Mouse (Mus musculus) thymus, adult 2 months (tissue): ENCODE data around the gene Sh3pxd2a. TPM values are rescaled to one million over a fixed set of nuclear protein-coding genes. Genes with fewer than 3 reads are reported as not detected.

Experiments
- DNase-seq: peaks from one replicate; pipeline ENCODE4 v3.0.0; 2021
- H3K27ac ChIP-seq: fragments of 200-500 bp; 2 replicates; pipeline ENCODE4 v1.5.1; 2012; ENCODE audit warnings: low read length, control low read depth; ENCODE audit not compliant: control insufficient read depth, insufficient read depth
- H3K27me3 ChIP-seq: fragments of 200-500 bp; 2 replicates; pipeline ENCODE4 v1.6.1; 2012; ENCODE audit warnings: mild to moderate bottlenecking, low read length, moderate library complexity, mixed read lengths; ENCODE audit not compliant: control insufficient read depth, insufficient read depth
- H3K36me3 ChIP-seq: fragments of 200-500 bp; 2 replicates; pipeline ENCODE4 v1.6.1; 2012; ENCODE audit warnings: mild to moderate bottlenecking, low read length, moderate library complexity; ENCODE audit not compliant: control insufficient read depth, insufficient read depth
- H3K4me1 ChIP-seq: fragments of 200-500 bp; replicated peaks from 2 replicates; pipeline ENCODE4 v1.6.1; 2012; ENCODE audit warnings: low read length; ENCODE audit not compliant: control insufficient read depth, insufficient read depth
- H3K4me3 ChIP-seq: fragments of 200-500 bp; 2 replicates; pipeline ENCODE4 v1.5.1; 2012; ENCODE audit warnings: mild to moderate bottlenecking, low read length, control low read depth, moderate library complexity; ENCODE audit not compliant: control insufficient read depth, insufficient read depth
- CTCF ChIP-seq: fragments of 200-500 bp; IDR thresholded peaks from 2 replicates; pipeline ENCODE4 v1.5.1; 2012; ENCODE audit warnings: mild to moderate bottlenecking, control low read depth, low read length, moderate library complexity, borderline replicate concordance; ENCODE audit not compliant: control insufficient read depth, poor library complexity, insufficient read depth; ENCODE audit errors: extremely low read depth
- POLR2A ChIP-seq: fragments of 200-500 bp; IDR thresholded peaks from 2 replicates; pipeline ENCODE4 v1.6.1; 2012; ENCODE audit warnings: mild to moderate bottlenecking, low read length, control low read depth, moderate library complexity; ENCODE audit not compliant: control insufficient read depth, poor library complexity, insufficient read depth; ENCODE audit errors: extremely low read depth
- WGBS: fragments of 180-500 bp; shearing (Covaris S2); methylation state at CpG from one replicate; pipeline ENCODE4 v1.1.7; 2018; 5-methylcytosine and 5-hydroxymethylcytosine counted together
- polyA plus RNA-seq: library from polyadenylated mRNA; depleted of rRNA; stranded (reverse); fragments of >200 nt; gene quantifications from 2 replicates; pipeline ENCODE4 v1.2.3, GENCODE M21; 2012

Sh3pxd2a gene
- polyA plus RNA-seq, 1 experiment, result 19.4 TPM

DNA sequence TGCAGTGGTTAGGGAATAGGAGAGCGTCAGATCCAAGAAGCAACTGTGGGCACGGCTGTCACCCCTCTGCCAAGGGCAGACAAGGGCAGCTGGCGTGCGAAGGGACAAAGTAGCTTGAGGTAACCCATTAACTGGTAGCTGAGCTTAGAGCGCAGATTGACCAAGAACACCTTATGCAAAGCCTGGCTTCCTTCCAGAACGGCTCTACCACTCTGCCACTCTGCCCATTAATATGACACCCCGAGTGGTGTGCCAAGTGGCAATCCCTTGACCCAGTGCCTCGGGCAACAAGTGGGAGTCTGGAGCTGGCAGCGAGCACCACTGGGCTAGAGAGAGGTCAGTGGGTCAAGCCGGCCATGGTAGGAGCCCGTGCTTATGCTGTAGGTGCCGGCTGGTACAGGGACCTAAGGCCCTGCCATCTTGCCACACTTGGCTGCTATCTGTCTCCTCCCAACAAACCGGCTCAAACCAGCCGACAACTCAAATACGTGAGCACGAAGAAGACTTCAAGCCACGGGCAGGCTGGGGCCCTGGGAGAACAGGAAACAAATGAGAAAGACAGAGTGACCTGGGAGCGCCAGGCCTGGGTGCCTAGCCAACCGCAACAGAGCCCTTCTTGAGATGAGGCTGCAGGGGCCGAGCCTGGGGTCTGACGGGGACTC is 161.9 kb downstream of the Sh3pxd2a start:
- Histone ChIP-seq H3K4me1 (no peaks in the 10 kb centered on the region), H3K27ac (no peak overlapping the region), H3K4me3 (no peak overlapping the region), H3K36me3 (no peaks in the 10 kb centered on the region), H3K27me3 (no peaks in the 10 kb centered on the region)
- no peak for DNase-seq
- WGBS, result 96% methylated on average over 21 of the region's 21 CpGs
- no peak for TF ChIP-seq POLR2A
- TF ChIP-seq CTCF, result no peak

DNA sequence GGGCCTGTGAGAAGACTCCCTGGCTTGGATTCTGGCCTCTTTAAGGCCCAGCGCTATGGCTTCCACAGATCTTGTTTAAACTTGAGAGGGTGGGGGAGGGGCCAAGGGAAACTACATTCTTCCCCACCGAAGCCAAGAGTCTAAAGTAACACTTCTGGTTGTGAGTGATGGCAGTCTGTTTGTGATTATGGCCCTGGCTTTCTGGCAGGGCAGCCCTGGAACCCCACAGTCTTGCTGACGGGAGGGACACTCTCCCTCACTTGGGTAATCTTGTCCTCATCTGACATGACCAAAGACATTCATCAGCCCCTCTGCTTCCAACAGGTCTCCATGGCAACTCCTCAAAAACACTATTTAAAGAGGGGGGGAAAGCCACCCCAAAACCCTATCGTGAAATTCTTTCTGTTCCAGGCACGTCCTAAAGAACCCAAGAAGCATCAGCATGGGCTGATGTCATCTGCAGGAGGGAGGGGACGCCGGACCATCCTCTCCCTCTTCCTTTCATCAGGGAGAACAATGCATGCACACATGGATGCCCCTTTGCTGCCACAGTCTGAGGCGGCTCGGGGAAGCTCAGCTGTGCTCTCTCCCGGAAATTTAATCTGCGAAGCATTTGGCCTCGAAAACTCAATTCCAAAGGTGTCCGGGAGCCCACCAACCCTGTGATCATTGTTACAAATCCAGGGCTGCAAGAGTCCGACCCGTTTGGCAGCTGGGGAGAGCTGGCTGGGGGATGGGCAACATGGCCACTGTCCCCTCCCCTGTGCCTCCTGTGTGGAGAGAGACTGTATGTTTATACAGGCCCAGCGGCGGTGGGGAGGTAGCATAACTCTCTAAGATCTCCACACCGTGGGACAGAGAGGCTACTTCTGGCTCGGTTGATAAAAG is 162.7 kb downstream of the Sh3pxd2a start:
- Histone ChIP-seq H3K27me3 (no peaks in the 10 kb centered on the region), H3K4me3 (no peak overlapping the region), H3K27ac (no peak overlapping the region), H3K4me1 (no peaks in the 10 kb centered on the region), H3K36me3 (no peaks in the 10 kb centered on the region)
- 90% methylated on average over 19 of the region's 19 CpGs for WGBS
- DNase-seq, result no peak
- TF ChIP-seq POLR2A (no peak), CTCF (no peak)

DNA sequence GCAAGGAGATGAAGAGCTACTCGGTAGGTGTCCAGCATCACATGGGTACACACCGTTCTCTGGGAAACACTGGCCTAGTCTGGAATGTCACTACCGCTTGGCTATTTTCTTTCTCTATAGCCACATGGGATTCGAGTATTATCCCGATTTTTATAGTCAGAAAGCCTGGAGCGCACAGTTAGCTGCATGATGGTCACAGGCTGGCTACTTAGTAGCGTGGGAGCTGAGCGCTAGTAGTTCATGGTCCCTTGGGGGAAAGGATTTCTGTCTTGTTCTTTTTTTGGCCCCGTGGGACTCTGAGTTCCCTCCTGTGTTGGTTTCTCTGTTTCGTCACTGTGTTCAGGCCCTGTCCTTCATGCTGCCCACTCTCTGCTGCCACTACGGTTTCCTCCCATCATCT is 166.1 kb downstream of the Sh3pxd2a start:
- TF ChIP-seq CTCF (no peak), POLR2A (no peak)
- Histone ChIP-seq H3K27ac (no peak overlapping the region), H3K4me1 (no peaks in the 10 kb centered on the region), H3K27me3 (no peaks in the 10 kb centered on the region), H3K4me3 (no peak overlapping the region), H3K36me3 (no peaks in the 10 kb centered on the region)
- WGBS, result 95% methylated on average over 11 of the region's 11 CpGs
- no peak for DNase-seq

DNA sequence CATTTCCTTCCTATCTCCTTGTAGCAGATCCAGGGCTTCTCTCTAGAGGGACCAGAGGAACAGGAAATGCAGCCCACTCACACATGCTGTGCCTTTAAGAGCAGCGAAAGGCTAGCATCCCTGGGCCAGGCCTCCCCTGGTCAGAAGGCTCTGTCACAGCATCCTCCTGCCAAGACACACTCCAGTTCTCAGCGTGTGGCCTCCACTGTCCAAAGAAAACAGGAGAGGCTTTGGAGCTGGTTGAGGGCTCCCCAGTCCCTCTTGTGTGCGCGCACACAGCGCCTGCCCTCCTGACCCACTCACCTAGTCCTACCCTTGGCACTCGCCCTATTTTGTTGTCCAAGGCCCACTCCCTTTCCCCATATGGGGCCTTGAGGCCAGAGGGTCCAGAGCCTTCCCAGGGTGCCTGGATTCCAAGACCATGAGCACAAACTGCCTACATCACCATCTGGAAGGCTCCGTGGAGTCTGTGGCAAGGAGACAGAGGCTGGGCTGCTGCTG is 171.7 kb downstream of the Sh3pxd2a start:
- H3K27ac ChIP-seq, result no peak overlapping the region
- no peak for DNase-seq
- 84% methylated on average over 7 of the region's 7 CpGs for WGBS
- H3K4me3 ChIP-seq, result no peak overlapping the region
- no peaks in the 10 kb centered on the region for H3K4me1 ChIP-seq
- TF ChIP-seq CTCF, result no peak
- no peak for TF ChIP-seq POLR2A
- H3K36me3 ChIP-seq, result no peaks in the 10 kb centered on the region
- H3K27me3 ChIP-seq, result no peaks in the 10 kb centered on the region

DNA sequence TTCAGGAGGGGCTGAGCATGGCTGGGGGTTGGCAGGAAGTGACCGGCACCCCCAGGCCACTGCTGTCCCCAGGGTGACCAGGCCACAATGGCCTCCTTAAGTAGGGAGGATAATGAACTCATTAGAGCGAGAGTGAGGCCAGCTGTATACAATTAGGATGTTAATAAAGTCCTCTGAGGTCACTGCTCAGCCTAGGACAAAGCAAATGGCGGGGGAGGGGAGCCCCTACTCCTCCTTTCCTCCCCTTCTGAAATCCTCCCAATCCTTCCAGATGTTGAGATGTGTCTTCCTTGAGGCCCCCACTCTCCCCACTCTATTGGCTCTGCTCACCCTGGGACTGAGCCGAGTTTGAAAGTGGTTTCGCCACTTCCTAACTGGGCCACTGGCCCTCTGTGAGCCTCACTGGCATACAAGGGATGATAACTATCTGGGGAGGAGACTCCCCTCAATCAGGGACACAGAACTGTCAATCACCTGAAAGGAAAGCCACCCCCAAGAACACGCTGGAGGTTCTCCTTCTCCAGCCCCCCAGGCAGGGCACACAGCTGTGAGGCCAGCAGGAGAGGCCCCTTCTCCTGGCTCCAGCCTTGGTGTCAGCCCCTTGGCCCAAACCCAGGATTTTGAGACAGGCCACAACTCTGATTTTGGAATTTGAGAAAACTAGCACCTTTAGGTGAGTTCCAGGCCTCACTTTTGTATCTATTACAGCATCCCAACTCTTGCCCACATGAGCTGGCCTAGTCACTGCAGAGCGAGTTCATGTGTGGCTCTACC is 172.7 kb downstream of the Sh3pxd2a start:
- H3K36me3 ChIP-seq, result no peaks in the 10 kb centered on the region
- H3K4me1 ChIP-seq, result no peaks in the 10 kb centered on the region
- H3K4me3 ChIP-seq, result no peak overlapping the region
- TF ChIP-seq CTCF (no peak), POLR2A (no peak)
- H3K27ac ChIP-seq, result no peak overlapping the region
- 86% methylated on average over 7 of the region's 7 CpGs for WGBS
- DNase-seq, result no peak
- H3K27me3 ChIP-seq, result no peaks in the 10 kb centered on the region

DNA sequence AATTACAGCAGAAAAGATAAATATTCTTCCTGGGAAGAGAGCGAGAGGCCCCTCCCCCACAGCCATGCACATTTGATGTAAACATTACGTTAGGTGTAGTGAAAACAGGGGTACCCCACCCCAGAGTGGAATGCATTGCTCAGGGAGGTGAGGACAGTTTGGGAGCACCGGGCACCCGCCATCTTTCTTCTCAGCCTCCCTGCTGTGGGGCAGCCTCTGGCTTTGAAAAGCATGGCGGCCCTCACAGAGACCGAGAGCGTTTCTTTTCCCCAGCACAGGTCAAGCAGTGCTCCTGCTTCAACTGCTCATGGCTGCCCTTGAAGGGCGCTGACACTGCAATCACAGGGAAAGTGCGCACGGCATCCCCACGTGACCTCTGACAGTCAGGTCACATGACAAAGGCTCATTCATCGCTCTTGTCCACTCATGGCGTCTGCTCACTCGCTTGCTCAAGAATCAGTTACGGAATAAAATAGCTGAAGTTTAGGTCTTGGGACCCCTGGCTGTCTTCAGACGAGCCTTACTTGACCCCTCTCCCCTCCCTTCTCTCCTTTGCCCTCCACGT is 177.2 kb downstream of the Sh3pxd2a start:
- no peak for TF ChIP-seq CTCF
- TF ChIP-seq POLR2A, result no peak
- Histone ChIP-seq H3K27me3 (no peaks in the 10 kb centered on the region), H3K4me3 (no peak overlapping the region), H3K36me3 (peaks cover 11% of the 10 kb centered on the region), H3K4me1 (no peaks in the 10 kb centered on the region), H3K27ac (no peak overlapping the region)
- WGBS, result 97% methylated on average over 17 of the region's 17 CpGs
- DNase-seq, result no peak
